Mouse (Mus musculus) heart, adult 10 weeks (tissue): ENCODE measurements around the gene Nipbl. TPM values are rescaled to one million over a fixed set of nuclear protein-coding genes. Genes with fewer than 3 reads are reported as not detected.

Source experiments
- polyA plus RNA-seq: library from polyadenylated mRNA; stranded (reverse); fragments of 350-450 nt; fragmentation: Illumina TruSeq; extraction: RNeasy Lipid Tissue Mini Kit (QIAGEN cat#74804); gene quantifications from one replicate; pipeline ENCODE4 v1.2.3, GENCODE M21; 2014; ENCODE audit warnings: low read depth, low replicate concordance

Gene Nipbl
- polyA plus RNA-seq = 16.8 TPM

DNA sequence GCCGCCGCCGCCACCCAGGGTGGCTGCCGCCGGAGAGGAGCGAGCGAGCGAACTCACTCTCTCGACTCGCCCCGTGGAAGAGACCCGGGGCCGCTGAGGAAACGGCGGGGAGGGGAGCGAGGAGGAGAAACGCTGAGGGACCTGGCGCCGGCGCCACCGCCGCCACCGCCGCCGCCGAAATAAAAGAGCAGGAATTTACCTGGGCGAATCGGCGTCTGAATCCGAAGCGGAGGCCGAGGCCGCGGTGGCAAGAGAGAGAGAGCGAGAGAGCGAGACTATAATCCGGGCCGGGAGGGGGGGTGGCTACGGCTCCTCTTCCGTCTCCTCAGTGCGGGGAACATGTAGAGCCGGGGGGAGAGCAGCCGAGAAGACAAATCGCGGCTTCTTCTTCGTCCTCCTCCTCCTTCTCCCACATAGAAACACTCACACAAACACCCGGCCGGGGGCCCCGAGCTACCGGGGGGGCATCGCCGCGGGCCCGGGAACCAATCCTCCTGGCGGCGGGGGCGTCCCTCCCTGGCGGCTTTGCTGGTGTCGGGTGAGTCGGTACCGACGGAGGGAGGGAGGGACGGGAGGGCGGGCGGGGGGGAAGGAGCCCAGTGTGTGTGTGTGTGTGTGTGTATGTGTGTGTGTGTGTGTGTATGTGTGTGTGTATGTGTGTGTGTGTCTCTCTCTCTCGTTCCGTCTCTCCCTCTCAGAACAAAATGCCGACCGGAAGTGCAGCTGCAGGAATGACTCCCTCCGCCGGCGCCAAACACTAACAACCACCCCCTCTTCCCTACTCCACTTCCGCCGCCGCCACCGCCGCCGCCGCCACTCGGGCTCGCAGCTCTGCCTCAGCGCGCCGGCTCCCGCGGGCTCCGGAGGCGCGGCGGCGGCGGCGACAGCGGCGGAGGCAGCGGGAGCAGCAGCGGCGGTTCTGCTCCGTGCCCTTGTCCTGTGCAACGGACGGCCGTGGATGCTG lies at the start of gene Nipbl:
Nipbl (minus strand) TSS at position 538 of the 964 bp plus-strand sequence.

Other genes starting within 250 kb of the Nipbl start
- not detected for gene Gm2310, start 75.5 kb upstream of the Nipbl start, polyA plus RNA-seq